Mouse (Mus musculus) neural tube, embryonic 13.5 days (tissue): ENCODE results near the gene Gkn1. TPM values are rescaled to one million over a fixed set of nuclear protein-coding genes. Genes with fewer than 3 reads are reported as not detected.

Source experiments
- ATAC-seq: fragments of 200-750 bp; cut with Nextera tagmentation; 2 replicates; pipeline ENCODE4 v1.8.0; 2017; ENCODE audit warnings: low read depth, mild to moderate bottlenecking, moderate TSS enrichment, moderate library complexity
- H3K27ac ChIP-seq: fragments of 300-500 bp; sonication (generic); replicated peaks from 2 replicates; pipeline ENCODE4 v1.5.1; 2015; ENCODE audit warnings: moderate library complexity, mild to moderate bottlenecking, inconsistent platforms
- H3K27me3 ChIP-seq: fragments of 300-500 bp; sonication (generic); 2 replicates; pipeline ENCODE4 v1.6.1; 2015; ENCODE audit warnings: mild to moderate bottlenecking, inconsistent platforms
- H3K36me3 ChIP-seq: fragments of 300-500 bp; sonication (generic); 2 replicates; pipeline ENCODE4 v1.6.1; 2015; ENCODE audit warnings: mild to moderate bottlenecking, inconsistent platforms
- H3K4me1 ChIP-seq: fragments of 300-500 bp; sonication (generic); replicated peaks from 2 replicates; pipeline ENCODE4 v1.6.1; 2015; ENCODE audit warnings: inconsistent platforms
- H3K4me2 ChIP-seq: fragments of 300-500 bp; sonication (generic); 2 replicates; pipeline ENCODE4 v1.6.1; 2015; ENCODE audit warnings: inconsistent platforms, mild to moderate bottlenecking, moderate library complexity
- H3K4me3 ChIP-seq: fragments of 300-500 bp; sonication (generic); 2 replicates; pipeline ENCODE4 v1.5.1; 2015; ENCODE audit warnings: mild to moderate bottlenecking, inconsistent platforms
- H3K9ac ChIP-seq: fragments of 300-500 bp; sonication (generic); 2 replicates; pipeline ENCODE4 v1.6.1; 2015; ENCODE audit warnings: moderate library complexity, mild to moderate bottlenecking, inconsistent platforms
- H3K9me3 ChIP-seq: fragments of 300-500 bp; sonication (generic); 2 replicates; pipeline ENCODE4 v1.6.1; 2016; ENCODE audit warnings: inconsistent platforms
- WGBS: fragments of 180-500 bp; shearing (Covaris S2); methylation state at CpG from one replicate; pipeline ENCODE4 v1.1.7; 2015; 5-methylcytosine and 5-hydroxymethylcytosine counted together
- polyA plus RNA-seq: library from polyadenylated mRNA; unstranded; fragments of >200 nt; fragmentation: Nextera tagmentation; extraction: Ambion mirVana; gene quantifications from 2 replicates; pipeline ENCODE4 v1.2.1, GENCODE M21; 2015

Gene Gkn1
- polyA plus RNA-seq, 1 experiment from 2014 or later: not detected

GRCm38 (mm10) chr6:87373057-87373456, 22.3 kb upstream of the Gkn1 start, which contains the start of gene Gkn2:
TSS of gene Gkn2 (plus strand) at chr6:87373357.
- no peak for ATAC-seq
- no peaks in the 10 kb centered on the region for H3K27me3 ChIP-seq
- no peaks in the 10 kb centered on the region for H3K4me1 ChIP-seq
- no peak within 1 kb of the TSS for H3K27ac ChIP-seq
- H3K9me3 ChIP-seq: no peaks in the 10 kb centered on the region
- H3K9ac ChIP-seq: no peak within 1 kb of the TSS
- no peak within 1 kb of the TSS for H3K4me2 ChIP-seq
- WGBS: 90% methylated on average over 9 of the region's 9 CpGs
- no peak within 1 kb of the TSS for H3K4me3 ChIP-seq
- no peaks in the 10 kb centered on the region for H3K36me3 ChIP-seq

- Histone ChIP-seq H3K9me3 (no peaks in the 10 kb centered on the region), H3K4me3 (no peak overlapping the region), H3K4me1 (no peaks in the 10 kb centered on the region), H3K27ac (no peak overlapping the region), H3K9ac (no peak overlapping the region), H3K4me2 (no peak overlapping the region), H3K27me3 (no peaks in the 10 kb centered on the region), H3K36me3 (no peaks in the 10 kb centered on the region)
- no peak for ATAC-seq
- 93% methylated on average over 5 of the region's 5 CpGs for WGBS
Observed at GRCm38 (mm10) chr6:87369223-87369622, 18.5 kb upstream of the Gkn1 start.

- H3K36me3 ChIP-seq: no peaks in the 10 kb centered on the region
- H3K4me3 ChIP-seq: no peak overlapping the region
- H3K4me2 ChIP-seq: no peak overlapping the region
- H3K9me3 ChIP-seq: 0 out of 2 replicates have a peak, but pooled peaks cover 3% of the 10 kb centered on the region
- WGBS: 65% methylated on average over 5 of the region's 5 CpGs
- no peaks in the 10 kb centered on the region for H3K27me3 ChIP-seq
- H3K9ac ChIP-seq: no peak overlapping the region
- 0 out of 2 replicates have a peak, but pooled peaks cover 3% of the 10 kb centered on the region for H3K4me1 ChIP-seq
- no peak overlapping the region for H3K27ac ChIP-seq
- ATAC-seq: no peak
Observed at GRCm38 (mm10) chr6:87354441-87354840, 3.7 kb upstream of the Gkn1 start.

GRCm38 (mm10) chr6:87335935-87336295, 14.8 kb downstream of the Gkn1 start:
- H3K27me3 ChIP-seq: peaks cover 12% of the 10 kb centered on the region; the same call in 1 of the 2 replicates
- H3K4me1 ChIP-seq: peaks cover 33% of the 10 kb centered on the region
- no peak overlapping the region for H3K27ac ChIP-seq
- H3K4me2 ChIP-seq: peak overlapping the region; percentile 89
- H3K9me3 ChIP-seq: no peaks in the 10 kb centered on the region
- no peak overlapping the region for H3K9ac ChIP-seq
- ATAC-seq: no peak
- H3K4me3 ChIP-seq: no peak overlapping the region
- H3K36me3 ChIP-seq: no peaks in the 10 kb centered on the region
- 36% methylated on average over 6 of the region's 6 CpGs for WGBS

GRCm38 (mm10) chr6:87335091-87335934, 15.4 kb downstream of the Gkn1 start, which contains the start of gene Antxr1:
TSS of gene Antxr1 (minus strand) at chr6:87335821.
- peak within 1 kb of the TSS; percentile 89 for H3K4me2 ChIP-seq
- under 1% methylated on average over 54 of the region's 54 CpGs for WGBS
- peaks cover 12% of the 10 kb centered on the region; the same call in 1 of the 2 replicates for H3K27me3 ChIP-seq
- no peaks in the 10 kb centered on the region for H3K36me3 ChIP-seq
- no peaks in the 10 kb centered on the region for H3K9me3 ChIP-seq
- peaks cover 34% of the 10 kb centered on the region for H3K4me1 ChIP-seq
- peak; percentile 81 for ATAC-seq
- H3K9ac ChIP-seq: peak within 1 kb of the TSS; percentile 87
- peak within 1 kb of the TSS; percentile 71 for H3K27ac ChIP-seq
- H3K4me3 ChIP-seq: peak within 1 kb of the TSS; percentile 74

- 9% methylated on average over 11 of the region's 11 CpGs for WGBS
- Histone ChIP-seq H3K36me3 (no peaks in the 10 kb centered on the region), H3K27ac (peak overlapping the region; percentile 71)
Observed at GRCm38 (mm10) chr6:87334361-87335090, 16.2 kb downstream of the Gkn1 start.

GRCm38 (mm10) chr6:87332380-87332779, 18.4 kb downstream of the Gkn1 start:
- H3K9ac ChIP-seq: no peak overlapping the region
- H3K4me1 ChIP-seq: peaks cover 48% of the 10 kb centered on the region
- 86% methylated on average over 2 of the region's 2 CpGs for WGBS
- ATAC-seq: no peak
- H3K27me3 ChIP-seq: peaks cover 12% of the 10 kb centered on the region; the same call in 1 of the 2 replicates
- H3K4me2 ChIP-seq: peak overlapping the region; percentile 89
- H3K9me3 ChIP-seq: no peaks in the 10 kb centered on the region
- H3K4me3 ChIP-seq: no peak overlapping the region
- H3K36me3 ChIP-seq: no peaks in the 10 kb centered on the region
- no peak overlapping the region for H3K27ac ChIP-seq

More at GRCm38 (mm10) chr6:87334361-87335090, 16.2 kb downstream of the Gkn1 start:
- Histone ChIP-seq H3K4me3 (peak overlapping the region; percentile 74), H3K4me1 (peaks cover 37% of the 10 kb centered on the region), H3K4me2 (peak overlapping the region; percentile 89), H3K27me3 (peaks cover 12% of the 10 kb centered on the region; the same call in 1 of the 2 replicates), H3K9ac (peak overlapping the region; percentile 87), H3K9me3 (no peaks in the 10 kb centered on the region)
- no peak for ATAC-seq

GRCm38 (mm10) chr6:87328265-87329173, 22.2 kb downstream of the Gkn1 start:
- WGBS: 74% methylated on average over 22 of the region's 22 CpGs
- Histone ChIP-seq H3K36me3 (no peaks in the 10 kb centered on the region), H3K4me2 (no peak overlapping the region), H3K4me3 (no peak overlapping the region), H3K4me1 (peaks cover 30% of the 10 kb centered on the region), H3K9ac (no peak overlapping the region), H3K27ac (no peak overlapping the region), H3K9me3 (no peaks in the 10 kb centered on the region), H3K27me3 (no peaks in the 10 kb centered on the region)
- no peak for ATAC-seq

- Histone ChIP-seq H3K9me3 (no peaks in the 10 kb centered on the region), H3K27ac (no peak overlapping the region), H3K4me3 (no peak overlapping the region), H3K36me3 (no peaks in the 10 kb centered on the region), H3K9ac (no peak overlapping the region), H3K27me3 (no peaks in the 10 kb centered on the region), H3K4me2 (no peak overlapping the region), H3K4me1 (peaks cover 21% of the 10 kb centered on the region)
- no peak for ATAC-seq
- WGBS: 83% methylated on average over 2 of the region's 2 CpGs
Observed at GRCm38 (mm10) chr6:87326932-87327331, 23.8 kb downstream of the Gkn1 start.

GRCm38 (mm10) chr6:87323381-87323780, 27.4 kb downstream of the Gkn1 start:
- no peak overlapping the region for H3K4me3 ChIP-seq
- no peaks in the 10 kb centered on the region for H3K36me3 ChIP-seq
- no peak overlapping the region for H3K9ac ChIP-seq
- H3K27ac ChIP-seq: no peak overlapping the region
- H3K4me1 ChIP-seq: peaks cover 4% of the 10 kb centered on the region; the same call in 1 of the 2 replicates
- 90% methylated on average over 2 of the region's 2 CpGs for WGBS
- no peak overlapping the region for H3K4me2 ChIP-seq
- no peaks in the 10 kb centered on the region for H3K27me3 ChIP-seq
- no peaks in the 10 kb centered on the region for H3K9me3 ChIP-seq
- no peak for ATAC-seq

- Histone ChIP-seq H3K36me3 (no peaks in the 10 kb centered on the region), H3K27ac (no peak overlapping the region), H3K4me2 (no peak overlapping the region), H3K4me3 (no peak overlapping the region), H3K9ac (no peak overlapping the region), H3K9me3 (no peaks in the 10 kb centered on the region), H3K27me3 (no peaks in the 10 kb centered on the region), H3K4me1 (peaks cover 9% of the 10 kb centered on the region)
- ATAC-seq: no peak
- 97% methylated on average over 7 of the region's 7 CpGs for WGBS
Observed at GRCm38 (mm10) chr6:87318651-87319050, 32.1 kb downstream of the Gkn1 start.
